Mouse (Mus musculus) bone marrow macrophage, adult 2 months (primary cell): ENCODE data around the gene Irs1.

ENCODE experiments used
- CTCF ChIP-seq: IDR thresholded peaks from 2 replicates; pipeline ENCODE4 v1.5.1; 2012; ENCODE audit warnings: low read depth, mild to moderate bottlenecking, low read length, moderate library complexity
- POLR2A ChIP-seq: IDR thresholded peaks from 2 replicates; pipeline ENCODE4 v1.6.1; 2012; ENCODE audit warnings: mild to moderate bottlenecking, low read depth, low read length, borderline replicate concordance

- no peak for TF ChIP-seq CTCF
- TF ChIP-seq POLR2A: no peak
These were observed 34.9 kb upstream of the Irs1 start for GRCm38 (mm10) chr1:82326120-82326519.
